Mouse (Mus musculus) myocyte (in vitro differentiated cells): ENCODE results near the gene Gm9945. TPM values are rescaled to one million over a fixed set of nuclear protein-coding genes. Genes with fewer than 3 reads are reported as not detected.

Experiments
- H3K27me3 ChIP-seq: one replicate; pipeline ENCODE4 v1.6.1; 2011; ENCODE audit not compliant: control insufficient read depth, insufficient read depth, insufficient read length
- H3K36me3 ChIP-seq: one replicate; pipeline ENCODE4 v1.6.1; 2011; ENCODE audit not compliant: control insufficient read depth, insufficient read depth
- H3K4me2 ChIP-seq: one replicate; pipeline ENCODE4 v1.6.1; 2011; ENCODE audit warnings: low read depth, control low read depth
- H3K4me3 ChIP-seq: one replicate; pipeline ENCODE4 v1.5.1; 2011; ENCODE audit warnings: mild to moderate bottlenecking, control low read depth, moderate library complexity
- H3K79me2 ChIP-seq: one replicate; pipeline ENCODE4 v1.6.1; 2011; ENCODE audit not compliant: control insufficient read depth, insufficient read depth
- H3ac ChIP-seq: one replicate; pipeline ENCODE4 v1.6.1; 2011; ENCODE audit not compliant: control insufficient read depth, insufficient read length
- CEBPB ChIP-seq: IDR thresholded peaks from 2 replicates; pipeline ENCODE4 v1.6.1; 2011; ENCODE audit warnings: mild to moderate bottlenecking, moderate library complexity; ENCODE audit not compliant: poor library complexity, insufficient read depth, severe bottlenecking
- E2F4 ChIP-seq: IDR thresholded peaks from one replicate; pipeline ENCODE4 v1.6.1; 2011; ENCODE audit warnings: mild to moderate bottlenecking, control low read depth, moderate library complexity; ENCODE audit not compliant: insufficient read depth
- MAX ChIP-seq: IDR thresholded peaks from one replicate; pipeline ENCODE4 v1.6.1; 2011; ENCODE audit warnings: low read depth, mild to moderate bottlenecking, control low read depth
- MYOD1 ChIP-seq, 3 experiments: IDR thresholded peaks; one replicate each; pipeline ENCODE4 v1.6.1; 2011; ENCODE audit warnings: control low read depth in 2 of 3, low read depth in 2 of 3, mild to moderate bottlenecking in 2 of 3, moderate library complexity in 1 of 3; ENCODE audit not compliant: insufficient read length in 2 of 3, control insufficient read depth in 1 of 3
- MYOG ChIP-seq, 3 experiments: IDR thresholded peaks; one replicate each; pipeline ENCODE4 v1.6.1; 2011; ENCODE audit warnings: control low read depth in 2 of 3, low read depth in 2 of 3, mild to moderate bottlenecking in 2 of 3; ENCODE audit not compliant: insufficient read length in 2 of 3, control insufficient read depth in 1 of 3, insufficient read depth in 1 of 3
- POLR2A ChIP-seq: IDR thresholded peaks from one replicate; pipeline ENCODE4 v1.6.1; 2011; ENCODE audit warnings: low read depth, mild to moderate bottlenecking, control low read depth, moderate library complexity; ENCODE audit not compliant: insufficient read length
- POLR2AphosphoS2 ChIP-seq: IDR thresholded peaks from one replicate; pipeline ENCODE4 v1.6.1; 2011; ENCODE audit warnings: low read depth, control low read depth; ENCODE audit not compliant: insufficient read length
- REST ChIP-seq: IDR thresholded peaks from one replicate; pipeline ENCODE4 v1.6.1; 2011; ENCODE audit warnings: mild to moderate bottlenecking, control low read depth, moderate library complexity; ENCODE audit not compliant: insufficient read depth, insufficient read length
- SRF ChIP-seq: IDR thresholded peaks from one replicate; pipeline ENCODE4 v1.6.1; 2011; ENCODE audit warnings: low read depth; ENCODE audit not compliant: control insufficient read depth, insufficient read length
- TCF12 ChIP-seq: IDR thresholded peaks from one replicate; pipeline ENCODE4 v1.6.1; 2011; ENCODE audit warnings: mild to moderate bottlenecking, control low read depth; ENCODE audit not compliant: poor library complexity, insufficient read depth, severe bottlenecking
- TCF3 ChIP-seq: IDR thresholded peaks from one replicate; pipeline ENCODE4 v1.6.1; 2011; ENCODE audit warnings: low read depth, control low read depth; ENCODE audit not compliant: insufficient read length
- USF1 ChIP-seq: IDR thresholded peaks from one replicate; pipeline ENCODE4 v1.6.1; 2011; ENCODE audit warnings: low read depth, mild to moderate bottlenecking, control low read depth, moderate library complexity
- polyA plus RNA-seq: library from polyadenylated mRNA; unstranded; fragments of >200 nt; fragmentation: generic; extraction: Trizol; gene quantifications from one replicate; pipeline ENCODE4 v1.2.1, GENCODE M21; 2012; ENCODE audit warnings: missing spikeins

Gm9945 gene
- polyA plus RNA-seq, 1 experiment, result not detected

GRCm38 (mm10) chr11:53522930-53523329 is 43.0 kb downstream of the Gm9945 start:
- Histone ChIP-seq H3K4me3 (no peak overlapping the region), H3K27me3 (no peaks in the 10 kb centered on the region), H3ac (no peak overlapping the region), H3K36me3 (no peaks in the 10 kb centered on the region), H3K79me2 (peaks cover 80% of the 10 kb centered on the region), H3K4me2 (no peak overlapping the region)
- TF ChIP-seq TCF3, result no peak
- TF ChIP-seq CEBPB, result no peak
- no peak for TF ChIP-seq USF1
- no peak for TF ChIP-seq TCF12
- no peak for TF ChIP-seq POLR2AphosphoS2
- no peak for TF ChIP-seq MYOD1 (IDR thresholded peaks at IDR 0.05; ENCODE audit: control insufficient read depth in 1 of 3, insufficient read length in 2 of 3, low read depth in 2 of 3)
- TF ChIP-seq MYOG (IDR thresholded peaks at IDR 0.05; ENCODE audit: control insufficient read depth in 1 of 3, insufficient read depth in 1 of 3, insufficient read length in 2 of 3, low read depth in 2 of 3), result no peak
- no peak for TF ChIP-seq E2F4
- TF ChIP-seq SRF, result no peak
- no peak for TF ChIP-seq POLR2A

- no peaks in the 10 kb centered on the region for H3K27me3 ChIP-seq
- H3K79me2 ChIP-seq, result peaks cover 88% of the 10 kb centered on the region
- H3K4me2 ChIP-seq, result no peak overlapping the region
- H3ac ChIP-seq, result no peak overlapping the region
- no peaks in the 10 kb centered on the region for H3K36me3 ChIP-seq
- TF ChIP-seq CEBPB (no peak), POLR2AphosphoS2 (no peak), TCF3 (no peak), MAX (no peak), MYOD1 (IDR thresholded peaks at IDR 0.05; ENCODE audit: control insufficient read depth in 1 of 3, insufficient read length in 2 of 3, low read depth in 2 of 3) (no peak), USF1 (no peak), MYOG (IDR thresholded peaks at IDR 0.05; ENCODE audit: control insufficient read depth in 1 of 3, insufficient read depth in 1 of 3, insufficient read length in 2 of 3, low read depth in 2 of 3) (no peak), REST (no peak), E2F4 (no peak), SRF (no peak), TCF12 (no peak), POLR2A (no peak)
- no peak overlapping the region for H3K4me3 ChIP-seq
Measured at GRCm38 (mm10) chr11:53523545-53524405, 43.8 kb downstream of the Gm9945 start.

- TF ChIP-seq POLR2A, result no peak
- peak; percentile 12 to 78 (median 36) for TF ChIP-seq MYOD1 (IDR thresholded peaks at IDR 0.05; ENCODE audit: control insufficient read depth in 1 of 3, insufficient read length in 2 of 3, low read depth in 2 of 3)
- TF ChIP-seq TCF12, result no peak
- peak in 2 of 3 experiments; percentile 70 to 90 for TF ChIP-seq MYOG (IDR thresholded peaks at IDR 0.05; ENCODE audit: control insufficient read depth in 1 of 3, insufficient read depth in 1 of 3, insufficient read length in 2 of 3, low read depth in 2 of 3)
- no peak for TF ChIP-seq CEBPB
- Histone ChIP-seq H3K36me3 (no peaks in the 10 kb centered on the region), H3K27me3 (no peaks in the 10 kb centered on the region), H3ac (no peak overlapping the region), H3K4me3 (no peak overlapping the region), H3K4me2 (no peak overlapping the region), H3K79me2 (peaks cover 99% of the 10 kb centered on the region)
Measured at GRCm38 (mm10) chr11:53524905-53525304, 44.9 kb downstream of the Gm9945 start.

GRCm38 (mm10) chr11:53525461-53525860 is 45.5 kb downstream of the Gm9945 start:
- no peak overlapping the region for H3K4me2 ChIP-seq
- H3K27me3 ChIP-seq, result no peaks in the 10 kb centered on the region
- H3K79me2 ChIP-seq, result peaks cover 100% of the 10 kb centered on the region
- no peaks in the 10 kb centered on the region for H3K36me3 ChIP-seq
- no peak overlapping the region for H3ac ChIP-seq
- TF ChIP-seq MYOD1 (IDR thresholded peaks at IDR 0.05; ENCODE audit: control insufficient read depth in 1 of 3, insufficient read length in 2 of 3, low read depth in 2 of 3) (peak in 1 of 3 experiments; percentile 2), E2F4 (no peak), CEBPB (no peak), MYOG (IDR thresholded peaks at IDR 0.05; ENCODE audit: control insufficient read depth in 1 of 3, insufficient read depth in 1 of 3, insufficient read length in 2 of 3, low read depth in 2 of 3) (peak in 1 of 3 experiments; percentile 22)
- H3K4me3 ChIP-seq, result no peak overlapping the region
